Mouse (Mus musculus) intestine, embryonic 14.5 days (tissue): Measurements from ENCODE around the gene Chga. TPM values are rescaled to one million over a fixed set of nuclear protein-coding genes. Genes with fewer than 3 reads are reported as not detected.

Experiments
- ATAC-seq: fragments of 200-750 bp; cut with Nextera tagmentation; replicated peaks from 2 replicates; pipeline ENCODE4 v1.8.0; 2017; ENCODE audit warnings: low read depth, moderate number of reproducible peaks, moderate TSS enrichment, moderate library complexity; ENCODE audit not compliant: low FRiP score, low TSS enrichment
- DNase-seq: peaks from one replicate; pipeline ENCODE4 v3.0.0-alpha.2; 2018; ENCODE audit warnings: low spot score
- H3K27ac ChIP-seq: fragments of 300-500 bp; sonication (generic); 2 replicates; pipeline ENCODE4 v1.5.1; 2014; ENCODE audit warnings: low read depth, mild to moderate bottlenecking, control low read depth
- H3K27me3 ChIP-seq: fragments of 300-500 bp; sonication (generic); replicated peaks from 2 replicates; pipeline ENCODE4 v1.6.1; 2014; ENCODE audit warnings: low read length, control low read depth; ENCODE audit not compliant: control insufficient read depth, insufficient read depth
- H3K36me3 ChIP-seq: fragments of 300-500 bp; sonication (generic); 2 replicates; pipeline ENCODE4 v1.6.1; 2014; ENCODE audit warnings: low read length, control low read depth; ENCODE audit not compliant: control insufficient read depth, insufficient read depth
- H3K4me1 ChIP-seq: fragments of 300-500 bp; sonication (generic); replicated peaks from 2 replicates; pipeline ENCODE4 v1.6.1; 2014; ENCODE audit warnings: low read length, control low read depth, mixed read lengths; ENCODE audit not compliant: control insufficient read depth, insufficient read depth
- H3K4me2 ChIP-seq: fragments of 300-500 bp; sonication (generic); 2 replicates; pipeline ENCODE4 v1.6.1; 2014; ENCODE audit warnings: low read length
- H3K4me3 ChIP-seq: fragments of 300-500 bp; sonication (generic); 2 replicates; pipeline ENCODE4 v1.5.1; 2014; ENCODE audit warnings: low read depth, low read length, control low read depth, mixed read lengths
- H3K9ac ChIP-seq: fragments of 300-500 bp; sonication (generic); 2 replicates; pipeline ENCODE4 v1.6.1; 2014; ENCODE audit warnings: mild to moderate bottlenecking, low read length
- H3K9me3 ChIP-seq: fragments of 300-500 bp; sonication (generic); 2 replicates; pipeline ENCODE4 v1.6.1; 2016; ENCODE audit warnings: low read length, control low read depth; ENCODE audit not compliant: control insufficient read depth
- WGBS: fragments of 180-500 bp; shearing (Covaris S2); extraction: QIAGEN DNeasy Blood & Tissue Kit; methylation state at CpG from one replicate; pipeline ENCODE4 v1.1.7; 2014; 5-methylcytosine and 5-hydroxymethylcytosine counted together
- polyA plus RNA-seq: library from polyadenylated mRNA; unstranded; fragments of >200 nt; fragmentation: Nextera tagmentation; extraction: Ambion mirVana; gene quantifications from 2 replicates; pipeline ENCODE4 v1.2.1, GENCODE M21; 2014

The Chga gene
- polyA plus RNA-seq, 1 experiment from 2014 or later: 14.3 TPM

- H3K27ac ChIP-seq: no peak overlapping the region
- no peak overlapping the region for H3K4me2 ChIP-seq
- no peaks in the 10 kb centered on the region for H3K9me3 ChIP-seq
- H3K27me3 ChIP-seq: no peaks in the 10 kb centered on the region
- no peak for ATAC-seq
- H3K4me3 ChIP-seq: no peak overlapping the region
- H3K4me1 ChIP-seq: no peaks in the 10 kb centered on the region
- 74% methylated on average over 11 of the region's 11 CpGs for WGBS
- H3K9ac ChIP-seq: no peak overlapping the region
- DNase-seq: no peak
- H3K36me3 ChIP-seq: peaks cover 28% of the 10 kb centered on the region
Observed at GRCm38 (mm10) chr12:102582441-102582840, 27.7 kb downstream of the Chga start.

- DNase-seq (no peak), ATAC-seq (no peak)
- WGBS: 87% methylated on average over 3 of the region's 3 CpGs
- peaks cover 22% of the 10 kb centered on the region for H3K36me3 ChIP-seq
- no peaks in the 10 kb centered on the region for H3K4me1 ChIP-seq
- no peak overlapping the region for H3K4me3 ChIP-seq
- H3K27ac ChIP-seq: no peak overlapping the region
- no peaks in the 10 kb centered on the region for H3K9me3 ChIP-seq
- no peak overlapping the region for H3K4me2 ChIP-seq
- H3K9ac ChIP-seq: no peak overlapping the region
- H3K27me3 ChIP-seq: no peaks in the 10 kb centered on the region
Observed at GRCm38 (mm10) chr12:102585390-102585789, 30.6 kb downstream of the Chga start.

- H3K9me3 ChIP-seq: no peaks in the 10 kb centered on the region
- no peak for DNase-seq
- H3K4me1 ChIP-seq: no peaks in the 10 kb centered on the region
- H3K9ac ChIP-seq: no peak overlapping the region
- H3K27ac ChIP-seq: no peak overlapping the region
- no peaks in the 10 kb centered on the region for H3K27me3 ChIP-seq
- H3K4me2 ChIP-seq: no peak overlapping the region
- 74% methylated on average over 9 of the region's 9 CpGs for WGBS
- H3K4me3 ChIP-seq: no peak overlapping the region
- ATAC-seq: no peak
- peaks cover 22% of the 10 kb centered on the region for H3K36me3 ChIP-seq
Observed at GRCm38 (mm10) chr12:102586286-102586881, 31.6 kb downstream of the Chga start.

GRCm38 (mm10) chr12:102587106-102587505 lies 32.3 kb downstream of the Chga start:
- Histone ChIP-seq H3K4me3 (no peak overlapping the region), H3K4me2 (no peak overlapping the region), H3K27me3 (no peaks in the 10 kb centered on the region), H3K4me1 (no peaks in the 10 kb centered on the region), H3K27ac (no peak overlapping the region), H3K9me3 (no peaks in the 10 kb centered on the region), H3K36me3 (peaks cover 22% of the 10 kb centered on the region), H3K9ac (no peak overlapping the region)
- DNase-seq (no peak), ATAC-seq (no peak)
- WGBS: 91% methylated on average over 8 of the region's 8 CpGs

GRCm38 (mm10) chr12:102590711-102591360 lies 36.1 kb downstream of the Chga start:
- H3K4me2 ChIP-seq: no peak overlapping the region
- no peak overlapping the region for H3K4me3 ChIP-seq
- 83% methylated on average over 17 of the region's 17 CpGs for WGBS
- H3K4me1 ChIP-seq: peaks cover 16% of the 10 kb centered on the region; the same call in 1 of the 2 replicates
- DNase-seq: no peak
- peaks cover 10% of the 10 kb centered on the region; the same call in 1 of the 2 replicates for H3K36me3 ChIP-seq
- H3K9ac ChIP-seq: no peak overlapping the region
- H3K27ac ChIP-seq: no peak overlapping the region
- no peak for ATAC-seq
- no peaks in the 10 kb centered on the region for H3K9me3 ChIP-seq
- no peaks in the 10 kb centered on the region for H3K27me3 ChIP-seq

GRCm38 (mm10) chr12:102593699-102594098 lies 38.9 kb downstream of the Chga start:
- Histone ChIP-seq H3K4me1 (peaks cover 28% of the 10 kb centered on the region), H3K4me2 (no peak overlapping the region), H3K9ac (no peak overlapping the region), H3K27me3 (no peaks in the 10 kb centered on the region), H3K27ac (peak overlapping the region; percentile 69), H3K4me3 (no peak overlapping the region), H3K9me3 (0 out of 2 replicates have a peak, but pooled peaks cover 3% of the 10 kb centered on the region), H3K36me3 (no peaks in the 10 kb centered on the region)
- no peak for DNase-seq
- no peak for ATAC-seq
- WGBS: 37% methylated on average over 9 of the region's 9 CpGs

- 0 out of 2 replicates have a peak, but pooled peaks cover 3% of the 10 kb centered on the region for H3K9me3 ChIP-seq
- no peak overlapping the region for H3K4me3 ChIP-seq
- no peaks in the 10 kb centered on the region for H3K36me3 ChIP-seq
- DNase-seq (no peak), ATAC-seq (no peak)
- H3K4me2 ChIP-seq: no peak overlapping the region
- no peaks in the 10 kb centered on the region for H3K27me3 ChIP-seq
- peak overlapping the region; percentile 69 for H3K27ac ChIP-seq
- H3K9ac ChIP-seq: no peak overlapping the region
- WGBS: 82% methylated on average over 9 of the region's 9 CpGs
- H3K4me1 ChIP-seq: peaks cover 28% of the 10 kb centered on the region
Observed at GRCm38 (mm10) chr12:102594627-102595026, 39.9 kb downstream of the Chga start.

- 0 out of 2 replicates have a peak, but pooled peaks cover 3% of the 10 kb centered on the region for H3K9me3 ChIP-seq
- 66% methylated on average over 7 of the region's 7 CpGs for WGBS
- no peak for ATAC-seq
- no peaks in the 10 kb centered on the region for H3K36me3 ChIP-seq
- no peaks in the 10 kb centered on the region for H3K27me3 ChIP-seq
- no peak overlapping the region for H3K9ac ChIP-seq
- H3K27ac ChIP-seq: no peak overlapping the region
- no peak for DNase-seq
- H3K4me1 ChIP-seq: peaks cover 34% of the 10 kb centered on the region
- no peak overlapping the region for H3K4me2 ChIP-seq
- no peak overlapping the region for H3K4me3 ChIP-seq
Observed at GRCm38 (mm10) chr12:102596410-102596809, 41.6 kb downstream of the Chga start.

- Histone ChIP-seq H3K27ac (peak overlapping the region; percentile 52; the same call in 1 of the 2 replicates), H3K4me1 (peaks cover 36% of the 10 kb centered on the region), H3K9ac (no peak overlapping the region), H3K9me3 (0 out of 2 replicates have a peak, but pooled peaks cover 3% of the 10 kb centered on the region), H3K4me2 (no peak overlapping the region), H3K4me3 (no peak overlapping the region), H3K36me3 (no peaks in the 10 kb centered on the region), H3K27me3 (no peaks in the 10 kb centered on the region)
- DNase-seq: no peak
- peak; percentile 80 for ATAC-seq
- whole genome bisulfite sequencing: 19% methylated on average over 4 of the region's 4 CpGs
Observed at GRCm38 (mm10) chr12:102597466-102597865, 42.7 kb downstream of the Chga start.
